Mouse (Mus musculus): ENCODE data around the gene Tprn. TPM values are rescaled to one million over a fixed set of nuclear protein-coding genes. Genes with fewer than 3 reads are reported as not detected.

Gene Tprn
- total RNA-seq, 2 experiments from 2014 or later = 11.2 to 11.4 TPM

DNA sequence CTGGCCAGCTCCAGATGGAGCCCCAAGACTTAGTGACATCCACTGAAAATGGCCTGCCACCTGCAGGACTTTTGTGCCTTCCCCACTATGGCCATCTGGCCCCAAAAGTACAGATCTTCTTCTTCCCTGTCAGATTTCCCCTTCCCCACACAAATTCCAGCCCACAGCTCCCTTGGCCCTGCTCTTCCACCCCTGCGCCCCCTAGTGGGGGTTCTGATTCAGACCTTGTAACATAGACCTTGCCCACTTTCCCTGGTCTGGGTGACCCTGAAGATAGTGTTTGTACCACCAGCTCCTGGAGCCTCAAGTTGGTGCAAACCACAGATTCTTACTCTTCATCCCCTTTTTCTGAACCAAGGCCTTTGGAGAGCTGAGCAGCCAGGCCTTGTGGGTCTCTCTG lies 30.4 kb downstream of the Tprn start:
- peak; percentile 87 for DNase-seq

DNA sequence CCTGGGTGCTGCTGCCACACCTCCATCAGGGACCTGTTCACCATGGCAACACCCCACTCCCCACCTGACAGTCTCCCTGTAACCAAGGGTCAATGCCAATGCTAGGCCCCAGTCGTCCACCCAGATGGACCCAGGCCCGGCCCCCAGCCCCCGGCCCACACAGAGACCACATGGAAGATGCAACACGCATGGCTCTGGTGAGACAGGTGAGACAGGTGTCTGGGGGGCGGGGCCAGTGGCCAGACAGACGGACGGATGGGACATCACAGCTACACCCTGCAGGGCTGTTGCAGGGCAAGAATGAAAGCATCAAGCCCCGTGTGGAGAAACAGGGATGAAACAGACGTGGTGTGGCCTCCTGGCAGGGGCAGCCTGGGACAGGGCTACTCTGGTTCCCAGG lies 31.3 kb downstream of the Tprn start:
- no peak for DNase-seq

DNA sequence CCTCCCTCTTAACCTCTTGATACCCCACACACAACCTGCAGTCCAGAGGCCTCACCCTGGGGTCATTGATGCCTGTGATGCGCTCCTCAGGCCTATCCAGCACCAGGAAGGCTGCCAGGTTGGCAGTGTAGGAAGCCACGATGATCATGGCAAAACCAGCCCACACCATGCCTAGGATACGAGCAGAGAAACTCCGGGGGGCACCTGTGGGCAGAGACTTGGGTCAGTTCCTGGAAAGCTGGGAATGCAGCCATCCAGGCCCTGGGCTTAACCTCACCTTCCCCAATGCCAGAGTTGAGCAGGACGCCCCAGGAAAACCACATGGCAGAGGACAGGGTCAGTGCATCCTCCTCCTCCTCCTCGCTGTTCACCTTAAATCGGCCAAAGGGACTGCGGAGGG lies 34.7 kb downstream of the Tprn start:
- DNase-seq = no peak

DNA sequence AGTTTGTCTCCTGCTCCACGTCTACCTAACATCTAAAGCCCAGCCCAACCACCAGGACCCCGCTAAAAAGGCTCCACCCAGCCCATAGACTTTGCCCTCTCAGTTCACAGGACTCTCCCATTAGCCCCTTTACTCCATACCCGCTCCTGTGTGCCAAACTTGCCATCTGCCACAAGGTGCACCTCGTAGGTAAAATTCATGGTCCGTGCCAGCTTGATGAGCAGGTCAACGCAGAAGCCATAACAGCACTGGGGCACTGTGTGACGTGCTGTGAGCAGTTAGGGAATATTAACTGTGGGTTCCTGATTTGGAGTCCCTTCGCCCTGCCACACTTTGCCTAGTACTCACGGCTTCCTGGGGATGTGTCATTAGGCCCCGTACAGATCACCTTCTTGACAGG lies 35.6 kb downstream of the Tprn start:
- DNase-seq = no peak

DNA sequence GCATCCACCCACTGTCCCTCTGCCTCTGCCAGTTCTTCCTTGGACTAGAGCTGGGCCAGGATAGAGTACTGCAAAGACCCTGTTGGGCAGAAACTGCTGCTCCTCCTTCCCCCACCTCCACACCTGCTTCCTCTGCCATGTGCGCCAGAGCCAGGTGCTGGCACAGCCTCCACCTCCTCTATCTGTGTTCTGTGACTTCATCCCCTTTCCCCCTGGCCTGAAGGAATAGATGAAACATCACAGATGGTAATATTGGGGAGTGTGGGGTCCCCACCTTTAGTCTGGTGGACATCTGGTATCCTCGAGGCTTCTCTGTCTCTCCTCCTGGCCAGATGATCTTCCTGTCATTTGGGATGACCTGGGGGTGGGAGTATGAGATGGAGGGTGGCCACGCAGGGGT lies 41.0 kb downstream of the Tprn start:
- no peak for DNase-seq

DNA sequence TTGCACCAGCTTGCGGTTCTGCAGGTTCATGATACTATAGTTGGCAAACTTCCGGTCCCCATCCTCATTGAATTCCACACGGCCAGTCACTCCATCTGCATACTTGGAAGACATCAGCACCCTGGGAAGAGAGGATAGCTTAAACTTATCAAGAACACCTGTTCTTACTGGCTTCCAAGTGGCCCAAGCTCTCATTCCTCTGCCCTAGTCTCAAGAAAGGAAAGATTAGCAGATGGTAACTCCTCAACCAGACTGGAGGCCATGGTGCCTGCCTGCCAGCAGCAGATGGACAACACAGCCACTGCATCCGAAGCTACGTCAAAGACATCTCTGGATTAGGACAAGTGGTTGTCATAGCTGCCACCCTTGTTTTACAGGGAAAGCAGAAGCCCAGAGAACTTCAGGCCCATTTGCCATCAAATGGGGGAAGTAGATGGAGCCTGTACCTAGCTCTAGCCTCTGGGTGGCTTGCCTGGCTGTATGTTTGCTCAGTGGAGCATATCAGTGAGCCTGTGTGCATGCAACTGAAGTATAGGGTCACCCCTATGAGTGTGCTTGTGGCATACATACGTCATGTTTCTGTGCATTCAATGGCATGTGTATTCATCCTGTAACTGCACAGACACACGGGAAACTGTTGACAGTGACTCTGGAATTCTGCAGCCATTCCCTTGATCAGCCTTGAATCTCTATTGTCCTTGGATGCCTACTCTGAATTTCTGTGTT lies 41.7 kb downstream of the Tprn start:
- DNase-seq = no peak

DNA sequence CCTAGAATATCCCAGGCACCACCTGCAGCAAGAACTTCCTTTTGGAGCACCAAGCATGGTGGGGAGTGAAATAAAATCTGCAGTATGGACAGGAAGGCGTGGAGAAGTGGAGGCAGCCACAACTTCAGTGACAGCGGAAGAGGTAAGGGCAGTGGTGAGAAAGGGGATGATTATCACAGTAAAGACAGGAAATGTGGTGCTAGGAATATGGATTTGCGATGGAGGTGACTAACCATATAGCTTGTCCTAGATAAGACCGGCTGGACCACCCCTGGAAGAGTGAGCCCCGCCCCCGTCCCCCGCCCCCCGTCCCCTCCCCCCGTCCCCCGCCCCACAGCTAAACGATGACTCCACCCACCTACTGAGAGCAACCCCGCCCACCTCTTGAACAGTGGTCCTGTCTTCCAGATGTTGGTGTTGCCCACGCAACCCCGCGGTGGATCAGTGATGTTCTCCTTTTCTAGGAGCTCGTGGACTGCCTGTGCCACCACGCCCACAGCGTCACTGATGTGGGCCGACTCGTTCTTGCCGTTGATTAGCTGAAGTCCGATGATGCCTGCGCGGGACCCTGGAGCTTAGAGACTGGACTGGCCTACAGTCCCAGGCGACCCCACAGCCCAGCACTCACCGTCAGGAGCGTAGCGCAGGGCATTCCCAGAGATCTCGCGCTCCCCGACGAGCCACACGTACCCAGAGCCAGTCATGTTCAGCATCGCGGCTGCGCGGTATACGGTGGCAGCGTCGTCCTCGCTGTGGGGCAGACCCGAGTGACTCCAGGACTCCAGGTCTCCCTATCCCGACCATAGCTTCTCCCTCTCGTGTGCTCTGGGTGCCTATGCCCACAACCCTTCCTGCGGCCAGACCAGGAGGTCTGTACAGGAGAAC lies 42.5 kb downstream of the Tprn start:
- peak; percentile 29 for DNase-seq

DNA sequence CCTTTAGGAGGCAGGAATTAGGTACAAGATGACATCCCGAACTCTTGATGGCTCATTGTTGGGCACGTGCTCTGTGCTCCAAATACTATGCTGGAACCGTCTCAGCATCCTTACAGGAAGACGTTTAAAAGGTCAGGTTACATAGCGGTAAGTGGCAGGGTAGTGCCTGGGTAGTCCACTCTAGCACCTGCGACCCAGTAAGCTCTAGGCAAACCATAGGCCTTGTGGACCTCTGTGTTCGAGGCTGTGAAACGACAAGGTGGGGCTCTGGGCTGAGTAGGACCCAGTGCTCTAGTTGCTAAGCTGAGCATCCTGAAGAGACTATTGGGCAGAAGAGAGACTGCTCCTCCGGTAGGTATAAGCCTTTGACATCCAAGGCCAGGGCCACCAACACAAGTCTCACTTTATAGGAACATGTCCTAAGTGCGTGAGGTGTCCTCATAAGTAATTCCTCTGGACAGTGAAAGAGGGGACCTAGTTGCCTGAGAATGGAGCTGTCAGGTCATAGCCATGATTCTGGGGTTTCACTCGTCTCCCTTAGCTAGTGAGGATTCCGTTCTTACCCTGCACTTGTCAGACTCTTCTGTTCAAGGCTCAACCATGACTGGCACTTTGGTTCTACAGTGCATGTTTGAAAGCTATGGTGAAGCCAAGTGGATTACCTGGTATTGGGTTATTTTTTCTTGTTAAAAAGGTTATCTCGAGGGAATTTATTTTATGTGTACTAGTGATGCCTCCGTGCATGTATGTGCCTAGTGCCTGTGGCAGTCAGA lies 43.4 kb downstream of the Tprn start:
- no peak for DNase-seq

DNA sequence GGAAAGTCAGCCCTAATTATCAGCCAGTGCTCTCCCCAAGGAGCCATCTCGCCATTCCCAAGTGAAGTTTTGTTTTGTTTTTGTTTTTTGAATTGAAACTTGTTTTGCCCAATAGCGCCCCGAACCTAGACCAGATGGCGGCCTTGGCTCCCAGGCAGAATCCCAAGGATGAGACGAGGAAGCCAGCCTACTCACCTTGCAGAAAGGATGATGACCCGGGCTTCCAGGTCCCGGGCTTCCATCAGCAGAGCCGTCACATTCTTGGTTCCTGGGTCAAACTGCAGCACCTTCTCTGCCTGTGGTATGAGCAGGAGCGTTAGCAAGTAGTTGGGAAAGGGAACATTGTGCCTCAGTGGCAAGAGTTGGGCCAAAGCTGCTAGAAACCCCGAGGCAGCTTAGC lies 47.8 kb downstream of the Tprn start:
- DNase-seq = no peak

DNA sequence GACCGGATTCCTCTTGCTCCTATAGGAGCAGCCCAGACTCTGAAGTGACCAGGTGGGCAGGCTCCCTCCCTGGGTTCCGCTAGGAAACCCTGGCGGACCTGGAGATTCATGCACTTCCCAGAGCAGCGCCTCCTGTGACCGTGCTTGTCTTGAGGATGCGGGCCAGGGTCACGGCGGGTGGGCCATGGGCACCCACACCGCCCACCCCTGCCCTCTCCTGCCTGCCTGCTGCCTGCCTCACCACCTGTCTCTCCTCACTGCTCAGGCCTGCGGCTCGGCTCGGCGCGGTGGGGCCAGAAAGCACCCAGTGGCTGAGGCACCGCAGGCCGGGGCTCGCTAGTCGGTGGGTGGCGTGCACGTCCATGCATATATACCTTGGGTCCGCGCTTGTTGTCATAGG lies 48.6 kb downstream of the Tprn start:
- no peak for DNase-seq

DNA sequence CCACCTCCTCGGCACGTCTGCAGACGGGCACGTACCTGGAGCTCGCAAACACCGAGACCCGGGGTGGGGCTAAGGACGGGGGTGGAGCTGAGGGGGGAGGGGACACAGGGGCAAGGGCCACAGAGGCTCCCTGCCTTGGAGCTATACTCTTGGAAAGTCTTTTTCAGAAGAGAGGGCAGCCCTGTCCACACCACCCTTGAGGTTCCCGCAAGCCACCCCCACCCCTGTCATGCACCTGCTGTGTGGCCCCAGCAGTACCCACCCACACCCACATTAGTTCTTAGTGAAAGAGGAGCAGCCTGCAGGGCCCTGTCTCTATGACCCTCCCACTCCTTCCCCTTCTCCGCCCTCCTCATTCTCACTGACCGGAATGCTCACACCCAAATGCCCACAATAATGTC lies 49.1 kb downstream of the Tprn start:
- no peak for DNase-seq

DNA sequence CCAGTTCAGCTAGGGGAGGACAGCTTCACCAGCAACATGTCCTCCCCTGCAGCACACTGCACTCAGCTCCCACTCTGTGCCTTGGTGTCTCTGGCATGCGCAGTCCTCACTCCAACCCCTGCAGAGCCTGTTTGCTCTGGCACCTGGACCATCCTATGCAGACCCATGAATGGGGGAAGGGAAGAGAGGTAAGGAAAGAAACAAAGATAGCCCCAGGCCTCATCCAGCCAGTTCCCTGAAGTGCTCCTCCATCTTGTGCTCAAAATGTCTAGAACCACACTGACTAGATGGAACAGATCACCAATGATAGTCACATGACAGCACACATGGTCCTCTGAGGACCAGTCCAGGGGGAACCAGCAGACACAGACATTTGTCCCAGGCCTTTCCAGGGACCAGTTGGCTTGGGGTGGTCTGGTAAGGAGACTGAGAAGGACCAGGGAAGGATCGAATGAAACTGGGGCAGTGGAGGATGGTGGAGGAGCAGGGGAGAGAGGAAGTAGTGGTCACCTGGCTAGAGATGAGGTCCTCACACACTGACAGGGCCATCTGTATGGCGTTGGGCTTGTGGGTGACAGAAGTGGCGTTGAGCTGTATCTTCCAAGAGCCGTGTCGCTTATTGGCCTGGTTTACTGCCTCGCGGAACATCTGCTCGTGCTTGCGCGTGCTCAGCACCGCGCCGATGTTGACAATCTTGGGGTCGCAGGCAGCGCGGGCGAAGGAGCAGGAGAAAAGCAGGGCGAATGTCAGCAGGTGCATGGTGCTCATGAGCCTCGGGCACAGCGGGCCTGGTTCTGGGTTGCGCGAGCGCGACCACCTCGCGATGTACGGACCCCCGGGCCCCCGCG lies 55.9 kb downstream of the Tprn start:
- no peak for DNase-seq

DNA sequence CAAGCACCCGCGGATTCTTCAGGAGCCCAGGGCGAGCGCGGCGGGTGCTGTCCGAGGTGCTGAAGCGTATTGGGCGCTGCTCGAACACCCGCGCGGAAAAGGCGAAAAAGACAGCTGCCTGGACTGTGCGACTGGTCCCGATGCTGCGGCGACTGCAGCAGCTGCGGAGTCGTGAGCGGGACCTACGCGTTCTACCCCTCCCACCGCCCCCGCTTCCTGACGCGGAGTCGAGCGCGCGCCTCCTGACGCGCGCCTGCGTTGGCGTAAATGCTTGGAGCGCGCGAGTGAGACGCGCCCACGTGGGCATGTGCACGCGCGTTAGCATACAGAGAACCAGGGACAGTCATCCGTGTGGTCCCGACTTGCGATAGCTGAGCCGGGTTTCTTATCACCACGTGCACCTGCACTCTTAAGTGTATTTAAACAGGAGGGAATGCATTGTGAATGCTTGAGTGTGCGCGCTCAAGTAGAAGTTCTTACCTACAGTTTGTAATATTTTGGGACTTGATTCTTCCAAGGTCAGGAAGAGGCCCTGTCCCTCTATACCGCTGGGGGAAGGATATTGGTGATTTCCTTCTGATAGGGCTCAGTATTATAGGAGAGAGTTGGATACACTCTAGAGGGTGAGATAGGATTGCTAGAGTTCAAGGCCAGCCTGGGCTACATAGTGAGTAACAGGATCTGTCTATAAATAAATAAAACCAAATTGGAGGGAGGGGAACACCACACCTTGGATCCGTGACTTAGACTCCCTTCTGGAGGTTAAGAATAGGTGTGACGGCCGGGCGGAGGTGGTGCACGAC lies 56.8 kb downstream of the Tprn start, which contains the start of gene Grin1:
Gene Grin1 (minus strand): TSS at position 217 of the 803 bp plus-strand sequence.
- DNase-seq = peak; percentile 82

Other genes starting within 250 kb of the Tprn start
- gene Nsmf, start 208.3 kb upstream of the Tprn start, total RNA-seq (2021) = 10 to 100 TPM; 53.4 to 68.3 TPM
- 1 to 10 TPM; 7.0 to 9.7 TPM for gene Entpd8, start 182.3 kb upstream of the Tprn start, total RNA-seq (2021)
- not detected for gene Noxa1, start 167.5 kb upstream of the Tprn start, total RNA-seq (2021)
- gene Nrarp, start 81.9 kb upstream of the Tprn start, total RNA-seq (2021) = 10 to 100 TPM; 15.1 to 15.5 TPM
- 10 to 100 TPM; 13.9 to 19.5 TPM for gene Tor4a, start 65.7 kb upstream of the Tprn start, total RNA-seq (2021)
- 10 to 100 TPM; 46.3 to 48.8 TPM for gene Nelfb, start 51.1 kb upstream of the Tprn start, total RNA-seq (2021)
- gene Stpg3, start 48.0 kb upstream of the Tprn start, total RNA-seq (2021) = not detected
- not detected for gene Fam166a, start 43.9 kb upstream of the Tprn start, total RNA-seq (2021)
- 100 to 1,000 TPM; 264 to 293 TPM for gene Tubb4b, start 37.9 kb upstream of the Tprn start, total RNA-seq (2021)
- gene Slc34a3, start 28.3 kb upstream of the Tprn start, total RNA-seq (2021) = not detected
- not detected for gene Rnf224, start 25.8 kb upstream of the Tprn start, total RNA-seq (2021)
- gene Rnf208, start 20.4 kb upstream of the Tprn start, total RNA-seq (2021) = 1 to 10 TPM; 6.4 to 7.3 TPM
- not detected for gene Cysrt1, start 20.2 kb upstream of the Tprn start, total RNA-seq (2021)
- 1 to 10 TPM; 2.3 to 3.3 TPM for gene AL732309.1, start 15.8 kb upstream of the Tprn start, total RNA-seq (2021)
- gene Tmem203, start 7.2 kb upstream of the Tprn start, total RNA-seq (2021) = 10 to 100 TPM; 27.7 to 31.0 TPM
- 10 to 100 TPM; 48.0 to 52.2 TPM for gene Ssna1, start 9.8 kb downstream of the Tprn start, total RNA-seq (2021)
- 10 to 100 TPM; 61.0 to 73.1 TPM for gene Anapc2, start 9.9 kb downstream of the Tprn start, total RNA-seq (2021)
- gene Tmem210, start 25.5 kb downstream of the Tprn start, total RNA-seq (2021) = not detected
- not detected for gene Lrrc26, start 27.3 kb downstream of the Tprn start, total RNA-seq (2021)
- 1 to 10 TPM; 7.3 to 9.6 TPM for gene Grin1, start 56.6 kb downstream of the Tprn start, total RNA-seq (2021)
- gene Man1b1, start 69.7 kb downstream of the Tprn start, total RNA-seq (2021) = 10 to 100 TPM; 41.5 to 41.9 TPM
- gene Dpp7, start 93.7 kb downstream of the Tprn start, total RNA-seq (2021) = 10 to 100 TPM; 15.4 to 19.1 TPM
- gene Uap1l1, start 103.1 kb downstream of the Tprn start, total RNA-seq (2021) = 10 to 100 TPM; 11.2 to 11.8 TPM
- 1 to 10 TPM; 3.3 to 5.3 TPM for gene Sapcd2, start 109.7 kb downstream of the Tprn start, total RNA-seq (2021)
- 10 to 100 TPM; 11.7 to 15.1 TPM for gene Entpd2, start 133.3 kb downstream of the Tprn start, total RNA-seq (2021)
- gene Npdc1, start 136.7 kb downstream of the Tprn start, total RNA-seq (2021) = 10 to 100 TPM; 67.8 to 83.9 TPM
- 1 to 10 TPM in 1 of 2 experiments, under 1 TPM in 1; 0.67 to 1.1 TPM for gene Fut7, start 160.6 kb downstream of the Tprn start, total RNA-seq (2021)
- 10 to 100 TPM; 21.1 to 27.4 TPM for gene Abca2, start 166.1 kb downstream of the Tprn start, total RNA-seq (2021)
- under 1 TPM; 0.90 to 0.91 TPM for gene Clic3, start 194.2 kb downstream of the Tprn start, total RNA-seq (2021)
- gene Paxx, start 198.5 kb downstream of the Tprn start, total RNA-seq (2021) = 10 to 100 TPM; 33.1 to 42.3 TPM
- 1 to 10 TPM; 3.8 to 3.9 TPM for gene Ptgds, start 207.4 kb downstream of the Tprn start, total RNA-seq (2021)
- not detected for gene Lcn12, start 231.3 kb downstream of the Tprn start, total RNA-seq (2021)
- gene Fbxw5, start 238.1 kb downstream of the Tprn start, total RNA-seq (2021) = 10 to 100 TPM; 73.1 to 88.8 TPM
- 10 to 100 TPM; 16.8 to 42.9 TPM for gene C8g, start 239.1 kb downstream of the Tprn start, total RNA-seq (2021)

Measured in adrenal gland, postnatal 10 days (tissue).